Mouse (Mus musculus): ENCODE measurements around the gene Tle2. TPM values are rescaled to one million over a fixed set of nuclear protein-coding genes. Genes with fewer than 3 reads are reported as not detected.

The Tle2 gene
- polyA plus RNA-seq, 1 experiment from 2014 or later: 30.8 TPM

DNA sequence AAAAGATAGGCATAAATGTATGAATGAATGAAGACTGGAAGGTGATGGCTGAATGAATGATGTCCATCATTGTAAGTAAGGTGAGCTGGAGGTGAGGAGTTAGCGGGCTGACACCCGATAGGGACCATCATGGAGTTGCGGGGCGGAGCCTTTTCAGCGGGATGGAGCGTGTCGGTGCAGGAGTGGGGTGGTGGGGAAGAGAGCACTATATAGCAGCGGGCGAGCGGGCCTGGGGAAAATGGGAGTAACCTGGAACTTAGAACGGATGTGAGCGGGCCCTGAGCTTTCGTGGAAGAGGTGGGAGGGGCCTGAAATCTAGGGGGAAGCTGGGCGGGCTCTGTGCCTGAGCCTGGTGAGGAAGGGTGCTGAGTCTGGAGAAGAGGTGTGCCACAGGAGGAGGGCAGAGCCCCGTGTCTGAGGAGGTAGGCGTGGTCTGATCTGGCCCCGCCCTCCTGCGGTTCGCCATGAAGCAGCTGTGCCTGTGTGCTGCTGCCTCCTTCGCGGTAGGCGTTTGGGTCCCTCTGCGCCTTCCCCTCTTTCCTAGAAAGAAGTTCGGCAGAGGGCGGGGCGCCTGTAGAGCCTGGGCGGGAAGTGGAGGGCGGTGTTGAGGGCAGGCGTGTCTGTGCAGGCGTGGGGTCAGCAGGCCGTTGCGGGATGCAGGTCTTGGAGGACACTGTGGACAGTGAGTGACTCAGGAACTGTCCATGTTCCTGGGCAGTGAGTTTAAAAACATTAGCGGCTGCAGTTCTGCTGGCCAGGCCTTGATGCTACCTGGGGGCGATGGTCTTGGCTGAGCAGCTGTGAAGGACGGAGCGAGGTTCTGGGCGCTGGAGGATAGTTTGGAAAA is 59.1 kb downstream of the Tle2 start:
- peak overlapping the region; percentile 65 for H3K9ac ChIP-seq (ENCODE audit: low read depth, low read length)

DNA sequence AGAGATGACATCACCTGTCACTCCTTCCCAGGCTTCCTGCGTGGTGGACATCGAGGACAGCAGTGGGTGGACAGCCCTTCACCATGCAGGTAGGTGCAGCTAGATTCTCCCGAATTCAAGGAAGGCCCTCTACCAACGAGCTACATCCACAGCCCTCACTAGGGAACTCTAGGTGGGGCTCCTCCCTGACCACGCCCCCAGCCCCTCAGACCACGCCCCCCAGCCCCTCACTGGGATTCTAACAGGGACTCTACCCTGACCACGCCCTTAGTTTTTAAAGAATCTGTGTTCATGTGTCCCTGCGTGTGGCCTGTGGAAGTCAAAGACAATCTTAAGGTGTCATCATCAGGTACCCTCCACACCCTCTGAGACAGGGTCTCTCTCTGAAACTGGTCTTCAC is 62.0 kb downstream of the Tle2 start:
- peaks cover 6% of the 10 kb centered on the region; the same call in 1 of the 2 replicates for H3K4me1 ChIP-seq (replicated peaks; ENCODE audit: insufficient read depth, low read length)
- WGBS: 25% methylated on average over 8 of the region's 8 CpGs
- no peak overlapping the region for H3K9ac ChIP-seq (ENCODE audit: low read depth, low read length)
- no peak overlapping the region for H3K4me3 ChIP-seq (replicated peaks; ENCODE audit: low read depth, low read length)
- no peaks in the 10 kb centered on the region for H3K27me3 ChIP-seq (ENCODE audit: insufficient read depth, low read length)
- no peak for TF ChIP-seq CTCF (IDR thresholded peaks at IDR 0.05; ENCODE audit: low read depth)
- H3K36me3 ChIP-seq (ENCODE audit: insufficient read depth, low read length): no peaks in the 10 kb centered on the region
- ATAC-seq (replicated peaks; ENCODE audit: low FRiP score, low read depth) (no peak), DNase-seq (ENCODE audit: low spot score) (no peak)
- H3K9me3 ChIP-seq (replicated peaks; ENCODE audit: low read length): no peaks in the 10 kb centered on the region
- no peak overlapping the region for H3K4me2 ChIP-seq (ENCODE audit: low read length)
- H3K27ac ChIP-seq: no peak overlapping the region

More for the DNA sequence above, 59.1 kb downstream of the Tle2 start:
- H3K4me2 ChIP-seq (ENCODE audit: low read length): peak overlapping the region; percentile 86
- DNase-seq (ENCODE audit: low spot score): peak; percentile 96
- no peaks in the 10 kb centered on the region for H3K27me3 ChIP-seq (ENCODE audit: insufficient read depth, low read length)
- H3K4me3 ChIP-seq (replicated peaks; ENCODE audit: low read depth, low read length): peak overlapping the region; percentile 40
- no peaks in the 10 kb centered on the region for H3K36me3 ChIP-seq (ENCODE audit: insufficient read depth, low read length)
- 0 out of 2 replicates have a peak, but pooled peaks have one; percentile 16 for TF ChIP-seq CTCF (IDR thresholded peaks at IDR 0.05; ENCODE audit: low read depth)
- H3K9me3 ChIP-seq (replicated peaks; ENCODE audit: low read length): no peaks in the 10 kb centered on the region
- WGBS: 3% methylated on average over 36 of the region's 37 CpGs
- peaks cover 6% of the 10 kb centered on the region; the same call in 1 of the 2 replicates for H3K4me1 ChIP-seq (replicated peaks; ENCODE audit: insufficient read depth, low read length)
- peak; percentile 92 for ATAC-seq (replicated peaks; ENCODE audit: low FRiP score, low read depth)
- H3K27ac ChIP-seq: peak overlapping the region; percentile 79

DNA sequence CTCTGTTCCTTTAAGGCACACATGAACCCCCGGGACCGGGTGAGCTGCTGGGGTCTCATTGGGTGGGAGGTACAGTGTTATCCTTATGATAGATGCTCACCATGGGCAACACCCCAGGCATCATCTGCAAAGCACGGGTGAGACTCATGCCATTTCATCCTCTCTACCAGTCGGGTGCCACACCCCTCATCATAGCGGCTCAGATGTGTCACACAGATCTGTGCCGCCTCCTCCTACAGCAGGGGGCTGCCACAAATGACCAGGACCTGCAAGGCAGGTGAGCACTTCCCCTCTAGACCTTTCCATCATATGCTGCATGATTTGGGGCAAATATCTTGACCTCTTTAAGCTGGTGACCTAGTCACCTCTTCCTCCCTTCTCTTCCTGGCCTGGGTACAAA is 63.7 kb downstream of the Tle2 start:
- peaks cover 17% of the 10 kb centered on the region; the same call in 1 of the 2 replicates for H3K4me1 ChIP-seq (replicated peaks; ENCODE audit: insufficient read depth, low read length)
- no peak for DNase-seq (ENCODE audit: low spot score)
- H3K9me3 ChIP-seq (replicated peaks; ENCODE audit: low read length): no peaks in the 10 kb centered on the region
- no peak for TF ChIP-seq CTCF (IDR thresholded peaks at IDR 0.05; ENCODE audit: low read depth)
- no peak for ATAC-seq (replicated peaks; ENCODE audit: low FRiP score, low read depth)
- H3K27ac ChIP-seq: no peak overlapping the region
- H3K4me3 ChIP-seq (replicated peaks; ENCODE audit: low read depth, low read length): no peak overlapping the region
- H3K4me2 ChIP-seq (ENCODE audit: low read length): no peak overlapping the region
- H3K36me3 ChIP-seq (ENCODE audit: insufficient read depth, low read length): no peaks in the 10 kb centered on the region
- 74% methylated on average over 6 of the region's 6 CpGs for WGBS
- no peaks in the 10 kb centered on the region for H3K27me3 ChIP-seq (ENCODE audit: insufficient read depth, low read length)
- no peak overlapping the region for H3K9ac ChIP-seq (ENCODE audit: low read depth, low read length)

Other genes with a start within 250 kb of the Tle2 start
- 16.1 and 17.5 TPM in 2 replicates for gene Tbxa2r, start 245.8 kb upstream of the Tle2 start, polyA plus RNA-seq (2015; fragmentation: Nextera tagmentation; extraction: Ambion mirVana)
- gene Gipc3, start 231.3 kb upstream of the Tle2 start, polyA plus RNA-seq (2015; fragmentation: Nextera tagmentation; extraction: Ambion mirVana): 0.07 and 0.13 TPM in 2 replicates
- gene Hmg20b, start 224.1 kb upstream of the Tle2 start, polyA plus RNA-seq (2015; fragmentation: Nextera tagmentation; extraction: Ambion mirVana): 92.4 and 99.0 TPM in 2 replicates
- 11.3 and 11.6 TPM in 2 replicates for gene Mfsd12, start 217.1 kb upstream of the Tle2 start, polyA plus RNA-seq (2015; fragmentation: Nextera tagmentation; extraction: Ambion mirVana)
- gene 4930404N11Rik, start 208.7 kb upstream of the Tle2 start, polyA plus RNA-seq (2015; fragmentation: Nextera tagmentation; extraction: Ambion mirVana): 0.45 and 0.59 TPM in 2 replicates
- gene Fzr1, start 196.0 kb upstream of the Tle2 start, polyA plus RNA-seq (2015; fragmentation: Nextera tagmentation; extraction: Ambion mirVana): 67.5 and 70.6 TPM in 2 replicates
- gene Dohh, start 190.1 kb upstream of the Tle2 start, polyA plus RNA-seq (2015; fragmentation: Nextera tagmentation; extraction: Ambion mirVana): 74.3 and 80.6 TPM in 2 replicates
- gene Gm48551, start 190.1 kb upstream of the Tle2 start, polyA plus RNA-seq (2015; fragmentation: Nextera tagmentation; extraction: Ambion mirVana): 1.9 and 2.1 TPM in 2 replicates
- 0.82 and 1.9 TPM in 2 replicates for gene Gm48552, start 185.6 kb upstream of the Tle2 start, polyA plus RNA-seq (2015; fragmentation: Nextera tagmentation; extraction: Ambion mirVana)
- 62.4 and 68.6 TPM in 2 replicates for gene Smim24, start 181.5 kb upstream of the Tle2 start, polyA plus RNA-seq (2015; fragmentation: Nextera tagmentation; extraction: Ambion mirVana)
- gene Nfic, start 118.9 kb upstream of the Tle2 start, polyA plus RNA-seq (2015; fragmentation: Nextera tagmentation; extraction: Ambion mirVana): 62.3 and 72.5 TPM in 2 replicates
- 0.30 and 0.47 TPM in 2 replicates for gene Celf5, start 91.9 kb upstream of the Tle2 start, polyA plus RNA-seq (2015; fragmentation: Nextera tagmentation; extraction: Ambion mirVana)
- gene Ncln, start 78.2 kb upstream of the Tle2 start, polyA plus RNA-seq (2015; fragmentation: Nextera tagmentation; extraction: Ambion mirVana): 56.1 and 63.3 TPM in 2 replicates
- 1.7 and 1.8 TPM in 2 replicates for gene S1pr4, start 74.4 kb upstream of the Tle2 start, polyA plus RNA-seq (2015; fragmentation: Nextera tagmentation; extraction: Ambion mirVana)
- gene Gna15, start 50.3 kb upstream of the Tle2 start, polyA plus RNA-seq (2015; fragmentation: Nextera tagmentation; extraction: Ambion mirVana): 0.80 and 0.92 TPM in 2 replicates
- 69.5 and 72.3 TPM in 2 replicates for gene Gna11, start 29.4 kb upstream of the Tle2 start, polyA plus RNA-seq (2015; fragmentation: Nextera tagmentation; extraction: Ambion mirVana)
- 566 and 582 TPM in 2 replicates for gene Aes, start 15.1 kb upstream of the Tle2 start, polyA plus RNA-seq (2015; fragmentation: Nextera tagmentation; extraction: Ambion mirVana)
- 7.3 and 9.4 TPM in 2 replicates for gene Tle6, start 26.5 kb downstream of the Tle2 start, polyA plus RNA-seq (2015; fragmentation: Nextera tagmentation; extraction: Ambion mirVana)
- 0.33 and 0.37 TPM in 2 replicates for gene BC025920, start 31.7 kb downstream of the Tle2 start, polyA plus RNA-seq (2015; fragmentation: Nextera tagmentation; extraction: Ambion mirVana)
- gene Sirt6, start 53.2 kb downstream of the Tle2 start, polyA plus RNA-seq (2015; fragmentation: Nextera tagmentation; extraction: Ambion mirVana): 27.0 and 27.5 TPM in 2 replicates
- 10.2 and 10.7 TPM in 2 replicates for gene Ankrd24, start 54.0 kb downstream of the Tle2 start, polyA plus RNA-seq (2015; fragmentation: Nextera tagmentation; extraction: Ambion mirVana)
- gene Gm10778, start 74.5 kb downstream of the Tle2 start, polyA plus RNA-seq (2015; fragmentation: Nextera tagmentation; extraction: Ambion mirVana): 4.0 TPM in 2 replicates
- 12.5 and 17.2 TPM in 2 replicates for gene Zfp433, start 130.3 kb downstream of the Tle2 start, polyA plus RNA-seq (2015; fragmentation: Nextera tagmentation; extraction: Ambion mirVana)
- gene Gm3055, start 196.6 kb downstream of the Tle2 start, polyA plus RNA-seq (2015; fragmentation: Nextera tagmentation; extraction: Ambion mirVana): 7.3 and 7.4 TPM in 2 replicates
- 2.4 and 2.5 TPM in 2 replicates for gene Gm4767, start 237.6 kb downstream of the Tle2 start, polyA plus RNA-seq (2015; fragmentation: Nextera tagmentation; extraction: Ambion mirVana)